9 mouse cellular contexts compared by ENCODE assay signal in genomic region chr19:5014961-5015398, GRCm38 (mm10). TPM values are rescaled to one million over a fixed set of nuclear protein-coding genes. Genes with fewer than 3 reads are reported as not detected.
A peak's percentile ranks its signal among the peaks of the same experiment; 100 is the strongest.
DNase-seq lines count a peak whose midpoint lies in the region; ATAC-seq and TF ChIP-seq lines count a peak whose summit lies in the region.
"Had no signal": no experiment of that assay in that cellular context is flagged by ENCODE, and none has a peak within 500 bp of the region (broad histone marks: within the 10 kb centered on the region; RNA-seq: fewer than 3 reads in every experiment).

No protein-coding gene starts in this region.

- H3K36me3 ChIP-seq in intestine, embryonic 14.5 days (ENCODE audit: control insufficient read depth, insufficient read depth, low read length): no peaks in the 10 kb centered on the region
- no peaks in the 10 kb centered on the region for H3K36me3 ChIP-seq in intestine, embryonic 16.5 days (ENCODE audit: control insufficient read depth, insufficient read depth, low read length)
- no peaks in the 10 kb centered on the region for H3K36me3 ChIP-seq in G1E (replicated peaks)
- no peaks in the 10 kb centered on the region for H3K36me3 ChIP-seq in lung, postnatal 0 days (ENCODE audit: insufficient read depth, low read length)

- H3K27ac ChIP-seq in intestine, embryonic 14.5 days (ENCODE audit: low read depth): no peak overlapping the region
- H3K27ac ChIP-seq in intestine, embryonic 16.5 days (ENCODE audit: low read length): no peak overlapping the region
- H3K27ac ChIP-seq in lung, postnatal 0 days (ENCODE audit: low read length): no peak overlapping the region

- H3K4me1 ChIP-seq in intestine, embryonic 14.5 days (replicated peaks; ENCODE audit: control insufficient read depth, insufficient read depth, low read length): peaks cover 7% of the 10 kb centered on the region; the same call in 1 of the 2 replicates
- H3K4me1 ChIP-seq in intestine, embryonic 16.5 days (ENCODE audit: control insufficient read depth, insufficient read depth, low read length): peaks cover 8% of the 10 kb centered on the region
- H3K4me1 ChIP-seq in G1E (ENCODE audit: insufficient read depth, low read depth, low read length): peaks cover 14% of the 10 kb centered on the region
- H3K4me1 ChIP-seq in lung, postnatal 0 days (ENCODE audit: insufficient read depth, low read depth, low read length): no peaks in the 10 kb centered on the region

- no peak for TF ChIP-seq EP300 in lung, postnatal 0 days (IDR thresholded peaks at IDR 0.05)

- H3K9ac ChIP-seq in intestine, embryonic 14.5 days (ENCODE audit: low read length): no peak overlapping the region
- H3K9ac ChIP-seq in intestine, embryonic 16.5 days (ENCODE audit: low read depth, low read length): no peak overlapping the region
- no peak overlapping the region for H3K9ac ChIP-seq in lung, postnatal 0 days (replicated peaks; ENCODE audit: low read depth)

- no peaks in the 10 kb centered on the region for H3K27me3 ChIP-seq in intestine, embryonic 14.5 days (replicated peaks; ENCODE audit: control insufficient read depth, insufficient read depth, low read length)
- H3K27me3 ChIP-seq in intestine, embryonic 16.5 days (replicated peaks; ENCODE audit: control insufficient read depth, insufficient read depth, low read length): no peaks in the 10 kb centered on the region
- H3K27me3 ChIP-seq in G1E (ENCODE audit: insufficient read depth, low read length): peaks cover 18% of the 10 kb centered on the region
- no peaks in the 10 kb centered on the region for H3K27me3 ChIP-seq in lung, postnatal 0 days (replicated peaks; ENCODE audit: insufficient read depth, low read length)

- DNase-seq in intestine, embryonic 14.5 days (ENCODE audit: low spot score): peak; percentile 66
- DNase-seq in B cell, adult 2 months: peak; percentile 50
- peak; percentile 27 for DNase-seq in G1E (ENCODE audit: low spot score)
- peak; percentile 58 for DNase-seq in embryo, embryonic 11 days
- DNase-seq in lung, postnatal 0 days (ENCODE audit: low spot score): peak; percentile 68
- DNase-seq in layer of hippocampus, postnatal 10 days (ENCODE audit: low spot score in 2 of 2): no peak

- H3K4me3 ChIP-seq in intestine, embryonic 14.5 days (ENCODE audit: low read depth, low read length): no peak overlapping the region
- H3K4me3 ChIP-seq in intestine, embryonic 16.5 days (ENCODE audit: low read length): no peak overlapping the region
- H3K4me3 ChIP-seq in G1E (ENCODE audit: low read depth, low read length): no peak overlapping the region
- no peak overlapping the region for H3K4me3 ChIP-seq in lung, postnatal 0 days (ENCODE audit: low read depth, low read length)
- H3K4me3 ChIP-seq: megakaryocyte, embryonic 14.5 days had no signal

- ATAC-seq in intestine, embryonic 14.5 days (replicated peaks; ENCODE audit: low FRiP score, low TSS enrichment, low read depth): no peak
- no peak for ATAC-seq in intestine, embryonic 16.5 days
- no peak for ATAC-seq in G1E (ENCODE audit: extremely low read depth, insufficient number of reproducible peaks, low FRiP score, poor library complexity, severe bottlenecking)
- no peak for ATAC-seq in lung, postnatal 0 days
- ATAC-seq in erythroid progenitor cell, adult 5-6 weeks (replicated peaks; ENCODE audit: low FRiP score, poor library complexity, severe bottlenecking): no peak

- WGBS in intestine, embryonic 14.5 days: 15% methylated on average over 8 of the region's 8 CpGs
- WGBS in intestine, embryonic 16.5 days: 18% methylated on average over 8 of the region's 8 CpGs
- WGBS in lung, postnatal 0 days: 13% methylated on average over 8 of the region's 8 CpGs

- no peak overlapping the region for H3K4me2 ChIP-seq in intestine, embryonic 14.5 days (ENCODE audit: low read length)
- no peak overlapping the region for H3K4me2 ChIP-seq in intestine, embryonic 16.5 days (ENCODE audit: low read depth, low read length)
- no peak overlapping the region for H3K4me2 ChIP-seq in lung, postnatal 0 days (replicated peaks; ENCODE audit: low read depth, low read length)

- no peaks in the 10 kb centered on the region for H3K9me3 ChIP-seq in intestine, embryonic 14.5 days (ENCODE audit: control insufficient read depth, low read length)
- H3K9me3 ChIP-seq in intestine, embryonic 16.5 days (ENCODE audit: control insufficient read depth, low read length): no peaks in the 10 kb centered on the region
- H3K9me3 ChIP-seq in G1E (replicated peaks): no peaks in the 10 kb centered on the region
- H3K9me3 ChIP-seq in lung, postnatal 0 days (ENCODE audit: low read length): no peaks in the 10 kb centered on the region
- H3K9me3 ChIP-seq: megakaryocyte, embryonic 14.5 days had no signal

- peak; percentile 70 for TF ChIP-seq CTCF in G1E (IDR thresholded peaks at IDR 0.05; ENCODE audit: low read depth, low read length)
- peak; percentile 63 for TF ChIP-seq CTCF in lung, postnatal 0 days (IDR thresholded peaks at IDR 0.05)

RNA-seq across cellular contexts. Expression of gene Slc29a2, which starts 8.7 kb away (rescaled TPM):
- 6.8 and 7.0 TPM in 2 replicates for polyA plus RNA-seq in intestine, embryonic 14.5 days (2014; fragmentation: Nextera tagmentation; extraction: Ambion mirVana)
- polyA plus RNA-seq in intestine, embryonic 16.5 days (2015; fragmentation: Nextera tagmentation; extraction: Ambion mirVana): 4.5 and 5.4 TPM in 2 replicates
- total RNA-seq in G1E (2014; fragmentation: Nextera tagmentation) (4.3 and 5.8 TPM in 2 replicates), G1E (2017) (1.7 and 1.8 TPM in 2 replicates)
- 5.5 and 5.9 TPM in 2 replicates for polyA plus RNA-seq in G1E (2012)
- 0.88 TPM in 2 replicates for polyA plus RNA-seq in lung, postnatal 0 days (2015; fragmentation: Nextera tagmentation; extraction: Ambion mirVana)
- total RNA-seq in erythroid progenitor cell, adult 5-6 weeks (2015; ENCODE audit: low replicate concordance): not detected in 2 replicates
- not detected in 2 replicates for total RNA-seq in erythroid progenitor cell, adult 5-6 weeks (2017; ENCODE audit: low replicate concordance)
- total RNA-seq in layer of hippocampus, postnatal 10 days (2021): 10 to 100 TPM; 21.0 to 21.9 TPM

RNA-seq across cellular contexts. Expression of gene B4gat1, which starts 23.6 kb away (rescaled TPM):
- 39.1 and 45.2 TPM in 2 replicates for polyA plus RNA-seq in intestine, embryonic 14.5 days (2014; fragmentation: Nextera tagmentation; extraction: Ambion mirVana)
- polyA plus RNA-seq in intestine, embryonic 16.5 days (2015; fragmentation: Nextera tagmentation; extraction: Ambion mirVana): 34.2 and 39.3 TPM in 2 replicates
- total RNA-seq in G1E (2014; fragmentation: Nextera tagmentation) (5.9 and 7.2 TPM in 2 replicates), G1E (2017) (1.7 and 3.4 TPM in 2 replicates)
- polyA plus RNA-seq in G1E (2012): 8.4 and 8.9 TPM in 2 replicates
- 33.8 and 36.3 TPM in 2 replicates for polyA plus RNA-seq in lung, postnatal 0 days (2015; fragmentation: Nextera tagmentation; extraction: Ambion mirVana)
- total RNA-seq in erythroid progenitor cell, adult 5-6 weeks (2015; ENCODE audit: low replicate concordance): not detected in 2 replicates
- total RNA-seq in erythroid progenitor cell, adult 5-6 weeks (2017; ENCODE audit: low replicate concordance): 0.68 TPM in 1 of 2 replicates, not detected in the other
- 100 to 1,000 TPM; 125 to 126 TPM for total RNA-seq in layer of hippocampus, postnatal 10 days (2021)

RNA-seq across cellular contexts. Expression of gene AC124502.3, which starts 23.7 kb away (rescaled TPM):
- polyA plus RNA-seq in intestine, embryonic 14.5 days (2014; fragmentation: Nextera tagmentation; extraction: Ambion mirVana): 1.1 and 1.6 TPM in 2 replicates
- polyA plus RNA-seq in intestine, embryonic 16.5 days (2015; fragmentation: Nextera tagmentation; extraction: Ambion mirVana): 0.92 and 1.5 TPM in 2 replicates
- 0.60 TPM in 1 of 2 replicates, not detected in the other for total RNA-seq in G1E (2014; fragmentation: Nextera tagmentation)
- 4.6 and 6.6 TPM in 2 replicates for total RNA-seq in G1E (2017)
- polyA plus RNA-seq in G1E (2012): 0.33 and 0.34 TPM in 2 replicates
- polyA plus RNA-seq in lung, postnatal 0 days (2015; fragmentation: Nextera tagmentation; extraction: Ambion mirVana): 1.1 and 1.6 TPM in 2 replicates
- total RNA-seq in erythroid progenitor cell, adult 5-6 weeks (2015; ENCODE audit: low replicate concordance): 1.3 and 4.0 TPM in 2 replicates
- total RNA-seq in erythroid progenitor cell, adult 5-6 weeks (2017; ENCODE audit: low replicate concordance): 2.1 TPM in 1 of 2 replicates, not detected in the other
- total RNA-seq in layer of hippocampus, postnatal 10 days (2021): 1 to 10 TPM; 3.4 to 6.9 TPM

RNA-seq across cellular contexts. Expression of gene Npas4, which starts 24.9 kb away (rescaled TPM):
- polyA plus RNA-seq in intestine, embryonic 14.5 days (2014; fragmentation: Nextera tagmentation; extraction: Ambion mirVana): 0.31 and 0.42 TPM in 2 replicates
- polyA plus RNA-seq in intestine, embryonic 16.5 days (2015; fragmentation: Nextera tagmentation; extraction: Ambion mirVana): 0.13 and 0.22 TPM in 2 replicates
- 0.83 TPM in 1 of 2 replicates, not detected in the other for total RNA-seq in G1E (2014; fragmentation: Nextera tagmentation)
- total RNA-seq in G1E (2017): 0.05 and 0.06 TPM in 2 replicates
- not detected in 2 replicates for polyA plus RNA-seq in G1E (2012)
- polyA plus RNA-seq in lung, postnatal 0 days (2015; fragmentation: Nextera tagmentation; extraction: Ambion mirVana): 0.04 TPM in 1 of 2 replicates, not detected in the other
- not detected in 2 replicates for total RNA-seq in erythroid progenitor cell, adult 5-6 weeks (2015; ENCODE audit: low replicate concordance)
- total RNA-seq in erythroid progenitor cell, adult 5-6 weeks (2017; ENCODE audit: low replicate concordance): not detected in 2 replicates
- total RNA-seq in layer of hippocampus, postnatal 10 days (2021): 1 to 10 TPM; 4.8 to 5.0 TPM

RNA-seq across cellular contexts. Expression of gene Brms1, which starts 26.2 kb away (rescaled TPM):
- polyA plus RNA-seq in intestine, embryonic 14.5 days (2014; fragmentation: Nextera tagmentation; extraction: Ambion mirVana): 49.6 and 50.8 TPM in 2 replicates
- 43.7 and 44.1 TPM in 2 replicates for polyA plus RNA-seq in intestine, embryonic 16.5 days (2015; fragmentation: Nextera tagmentation; extraction: Ambion mirVana)
- 10.8 and 15.4 TPM in 2 replicates for total RNA-seq in G1E (2014; fragmentation: Nextera tagmentation)
- 16.4 and 18.8 TPM in 2 replicates for total RNA-seq in G1E (2017)
- polyA plus RNA-seq in G1E (2012): 65.6 and 88.7 TPM in 2 replicates
- 40.8 and 47.6 TPM in 2 replicates for polyA plus RNA-seq in lung, postnatal 0 days (2015; fragmentation: Nextera tagmentation; extraction: Ambion mirVana)
- 4.6 and 13.0 TPM in 2 replicates for total RNA-seq in erythroid progenitor cell, adult 5-6 weeks (2015; ENCODE audit: low replicate concordance)
- total RNA-seq in erythroid progenitor cell, adult 5-6 weeks (2017; ENCODE audit: low replicate concordance): 4.5 and 10.9 TPM in 2 replicates
- total RNA-seq in layer of hippocampus, postnatal 10 days (2021): 10 to 100 TPM in 1 of 2 experiments, 1 to 10 TPM in 1; 8.7 to 11.9 TPM

Comparison
In these comparisons a context has a peak if more than half of its experiments do, and no peak if none do; other contexts are left out.
1. DNase-seq: peak in intestine, embryonic 14.5 days (single experiment), B cell, adult 2 months (2 of 2), G1E (single experiment), embryo, embryonic 11 days (single experiment) and lung, postnatal 0 days (single experiment); none in layer of hippocampus, postnatal 10 days (0 of 2).